Mouse (Mus musculus) urinary bladder, adult 18-20 months (tissue): ENCODE data around the gene Mief2.
A peak's percentile ranks its signal among the peaks of the same experiment; 100 is the strongest.

ENCODE experiments used
- DNase-seq, 2 experiments: peaks; one replicate each; pipeline ENCODE4 v3.0.0; 2022; ENCODE audit warnings: low spot score in 2 of 2, mixed read lengths in 2 of 2

Mief2 gene

GRCm38 (mm10) chr11:60776829-60777740 is 48.9 kb downstream of the Mief2 start, which contains the start of the genes Top3a and Smcr8:
Top3a (minus strand) TSS chr11:60777365.
Smcr8 (plus strand) TSS chr11:60777524.
- peak; percentile 77 to 80 for DNase-seq

GRCm38 (mm10) chr11:60777801-60778370 is 49.7 kb downstream of the Mief2 start:
- no peak for DNase-seq

- no peak for DNase-seq
Measured at GRCm38 (mm10) chr11:60779673-60780189, 51.5 kb downstream of the Mief2 start.
